Mouse (Mus musculus) midbrain, embryonic 15.5 days (tissue): Measurements from ENCODE around the gene 4921507P07Rik. TPM values are rescaled to one million over a fixed set of nuclear protein-coding genes. Genes with fewer than 3 reads are reported as not detected.

ENCODE experiments used
- ATAC-seq: fragments of 200-750 bp; cut with Nextera tagmentation; replicated peaks from 2 replicates; pipeline ENCODE4 v1.8.0; 2017; ENCODE audit warnings: moderate TSS enrichment
- H3K27ac ChIP-seq: fragments of 300-500 bp; sonication (generic); 2 replicates; pipeline ENCODE4 v1.5.1; 2015; ENCODE audit warnings: mild to moderate bottlenecking, inconsistent platforms
- H3K27me3 ChIP-seq: fragments of 300-500 bp; sonication (generic); replicated peaks from 2 replicates; pipeline ENCODE4 v1.6.1; 2015; ENCODE audit warnings: inconsistent platforms
- H3K36me3 ChIP-seq: fragments of 300-500 bp; sonication (generic); replicated peaks from 2 replicates; pipeline ENCODE4 v1.6.1; 2015; ENCODE audit warnings: inconsistent platforms
- H3K4me1 ChIP-seq: fragments of 300-500 bp; sonication (generic); 2 replicates; pipeline ENCODE4 v1.6.1; 2015; ENCODE audit warnings: inconsistent platforms
- H3K4me2 ChIP-seq: fragments of 300-500 bp; sonication (generic); 2 replicates; pipeline ENCODE4 v1.6.1; 2015; ENCODE audit warnings: inconsistent platforms, mild to moderate bottlenecking, moderate library complexity
- H3K4me3 ChIP-seq: fragments of 300-500 bp; sonication (generic); 2 replicates; pipeline ENCODE4 v1.5.1; 2015; ENCODE audit warnings: mild to moderate bottlenecking, inconsistent platforms
- H3K9ac ChIP-seq: fragments of 300-500 bp; sonication (generic); 2 replicates; pipeline ENCODE4 v1.6.1; 2015; ENCODE audit warnings: mild to moderate bottlenecking, inconsistent platforms
- H3K9me3 ChIP-seq: fragments of 300-500 bp; sonication (generic); 2 replicates; pipeline ENCODE4 v1.6.1; 2016; ENCODE audit warnings: inconsistent platforms
- WGBS: fragments of 180-500 bp; shearing (Covaris S2); methylation state at CpG from one replicate; pipeline ENCODE4 v1.1.7; 2015; ENCODE audit warnings: mixed read lengths; 5-methylcytosine and 5-hydroxymethylcytosine counted together
- polyA plus RNA-seq: library from polyadenylated mRNA; unstranded; fragments of >200 nt; fragmentation: Nextera tagmentation; extraction: Ambion mirVana; gene quantifications from 2 replicates; pipeline ENCODE4 v1.2.1, GENCODE M21; 2015

Gene 4921507P07Rik
- polyA plus RNA-seq, 1 experiment from 2014 or later: 3.2 TPM

DNA sequence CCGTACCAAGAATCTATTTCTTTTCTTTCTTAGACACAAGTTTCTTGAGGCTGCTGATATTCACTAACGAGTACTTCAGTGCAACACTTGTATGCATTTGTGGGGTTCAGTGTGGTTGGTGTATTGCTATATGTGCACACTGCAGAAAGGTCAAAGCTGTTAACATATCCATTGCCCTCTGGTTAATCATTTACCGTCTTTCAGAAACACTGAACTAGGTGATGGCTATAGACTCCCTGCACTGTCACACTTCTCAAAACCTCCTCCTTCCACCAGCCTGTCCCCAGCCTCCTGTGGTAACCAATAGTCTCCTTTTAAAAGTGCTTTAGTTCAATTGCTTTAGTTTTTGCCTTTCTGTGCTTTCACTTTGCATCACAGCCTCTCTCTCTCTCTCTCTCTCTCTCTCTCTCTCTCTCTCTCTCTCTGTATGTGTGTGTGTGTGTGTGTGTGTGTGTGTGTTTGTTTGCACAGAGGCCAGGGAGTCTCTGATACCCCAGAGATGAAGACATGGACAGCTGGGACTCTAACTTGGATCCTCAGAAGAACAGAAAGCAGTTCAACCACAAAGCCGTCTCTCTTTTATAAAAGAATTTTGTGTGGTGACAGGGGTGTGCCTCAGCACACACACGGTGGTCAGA lies 43.4 kb downstream of the 4921507P07Rik start:
- H3K4me2 ChIP-seq: no peak overlapping the region
- H3K27ac ChIP-seq: no peak overlapping the region
- H3K4me3 ChIP-seq: no peak overlapping the region
- no peaks in the 10 kb centered on the region for H3K4me1 ChIP-seq
- no peaks in the 10 kb centered on the region for H3K27me3 ChIP-seq
- ATAC-seq: no peak
- 81% methylated on average over 5 of the region's 5 CpGs for WGBS
- no peak overlapping the region for H3K9ac ChIP-seq
- H3K36me3 ChIP-seq: no peaks in the 10 kb centered on the region
- no peaks in the 10 kb centered on the region for H3K9me3 ChIP-seq

- H3K27ac ChIP-seq: no peak overlapping the region
- 90% methylated on average over 7 of the region's 7 CpGs for WGBS
- H3K4me2 ChIP-seq: no peak overlapping the region
- no peaks in the 10 kb centered on the region for H3K27me3 ChIP-seq
- H3K9me3 ChIP-seq: no peaks in the 10 kb centered on the region
- no peaks in the 10 kb centered on the region for H3K4me1 ChIP-seq
- no peak overlapping the region for H3K9ac ChIP-seq
- no peak overlapping the region for H3K4me3 ChIP-seq
- no peak for ATAC-seq
- H3K36me3 ChIP-seq: no peaks in the 10 kb centered on the region
Observed at GRCm38 (mm10) chr6:50549791-50550190, 46.6 kb downstream of the 4921507P07Rik start.

- H3K36me3 ChIP-seq: no peaks in the 10 kb centered on the region
Observed at GRCm38 (mm10) chr6:50549051-50549450, 47.4 kb downstream of the 4921507P07Rik start.

GRCm38 (mm10) chr6:50545412-50546043 lies 50.9 kb downstream of the 4921507P07Rik start:
- Histone ChIP-seq H3K27me3 (no peaks in the 10 kb centered on the region), H3K4me3 (no peak overlapping the region), H3K4me1 (no peaks in the 10 kb centered on the region), H3K27ac (no peak overlapping the region), H3K4me2 (no peak overlapping the region), H3K9ac (no peak overlapping the region), H3K36me3 (no peaks in the 10 kb centered on the region), H3K9me3 (no peaks in the 10 kb centered on the region)
- WGBS: 26% methylated on average over 10 of the region's 10 CpGs
- ATAC-seq: 0 out of 2 replicates have a peak, but pooled peaks have one; percentile 45

More at GRCm38 (mm10) chr6:50549051-50549450, 47.4 kb downstream of the 4921507P07Rik start:
- Histone ChIP-seq H3K27ac (no peak overlapping the region), H3K4me1 (no peaks in the 10 kb centered on the region), H3K9me3 (no peaks in the 10 kb centered on the region), H3K27me3 (no peaks in the 10 kb centered on the region), H3K4me2 (no peak overlapping the region), H3K9ac (no peak overlapping the region), H3K4me3 (no peak overlapping the region)
- ATAC-seq: no peak
- 82% methylated on average over 5 of the region's 5 CpGs for WGBS

- 98% methylated on average over 1 of the region's 1 CpGs for WGBS
- Histone ChIP-seq H3K9ac (no peak overlapping the region), H3K4me3 (no peak overlapping the region), H3K4me1 (no peaks in the 10 kb centered on the region), H3K9me3 (no peaks in the 10 kb centered on the region), H3K36me3 (no peaks in the 10 kb centered on the region), H3K4me2 (no peak overlapping the region), H3K27me3 (no peaks in the 10 kb centered on the region), H3K27ac (no peak overlapping the region)
- ATAC-seq: no peak
Observed at GRCm38 (mm10) chr6:50542535-50542934, 53.9 kb downstream of the 4921507P07Rik start.

- no peak overlapping the region for H3K4me3 ChIP-seq
- no peaks in the 10 kb centered on the region for H3K9me3 ChIP-seq
- H3K9ac ChIP-seq: no peak overlapping the region
- H3K36me3 ChIP-seq: no peaks in the 10 kb centered on the region
- H3K27me3 ChIP-seq: no peaks in the 10 kb centered on the region
- no peak for ATAC-seq
- H3K4me1 ChIP-seq: no peaks in the 10 kb centered on the region
- no peak overlapping the region for H3K4me2 ChIP-seq
- 85% methylated on average over 1 of the region's 1 CpGs for WGBS
- H3K27ac ChIP-seq: no peak overlapping the region
Observed at GRCm38 (mm10) chr6:50539641-50540040, 56.8 kb downstream of the 4921507P07Rik start.

- no peaks in the 10 kb centered on the region for H3K9me3 ChIP-seq
- no peak overlapping the region for H3K4me3 ChIP-seq
- no peak overlapping the region for H3K4me2 ChIP-seq
- no peaks in the 10 kb centered on the region for H3K36me3 ChIP-seq
- peak; percentile 90 for ATAC-seq
- WGBS: 11% methylated on average over 7 of the region's 7 CpGs
- H3K27me3 ChIP-seq: no peaks in the 10 kb centered on the region
- no peaks in the 10 kb centered on the region for H3K4me1 ChIP-seq
- no peak overlapping the region for H3K9ac ChIP-seq
- no peak overlapping the region for H3K27ac ChIP-seq
Observed at GRCm38 (mm10) chr6:50536461-50536892, 60.0 kb downstream of the 4921507P07Rik start.

DNA sequence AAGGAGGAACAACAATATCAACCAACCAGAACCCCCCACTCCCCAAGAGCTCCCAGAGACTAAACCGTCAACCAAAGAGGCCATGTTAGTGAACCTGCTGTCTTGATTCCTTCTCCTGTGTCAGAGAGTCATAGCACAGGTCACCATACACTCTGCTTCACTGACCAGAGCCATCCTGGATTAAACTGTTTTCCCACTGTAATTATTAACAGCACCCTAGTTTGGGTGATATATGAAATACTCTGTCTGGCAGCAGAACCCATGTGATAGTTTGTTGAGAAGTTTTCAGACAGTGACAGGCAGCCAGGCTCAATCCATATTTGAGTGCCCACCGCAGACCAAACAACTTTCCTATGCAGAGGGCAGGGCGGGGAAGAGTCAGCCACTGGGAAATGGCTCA lies 61.1 kb downstream of the 4921507P07Rik start:
- ATAC-seq: no peak
- Histone ChIP-seq H3K9me3 (no peaks in the 10 kb centered on the region), H3K4me3 (no peak overlapping the region), H3K36me3 (no peaks in the 10 kb centered on the region), H3K4me2 (no peak overlapping the region), H3K9ac (no peak overlapping the region), H3K4me1 (no peaks in the 10 kb centered on the region), H3K27ac (no peak overlapping the region), H3K27me3 (no peaks in the 10 kb centered on the region)
- WGBS: 87% methylated on average over 3 of the region's 3 CpGs

GRCm38 (mm10) chr6:50531920-50532319 lies 64.5 kb downstream of the 4921507P07Rik start:
- 74% methylated on average over 8 of the region's 8 CpGs for WGBS
- Histone ChIP-seq H3K27me3 (no peaks in the 10 kb centered on the region), H3K36me3 (no peaks in the 10 kb centered on the region), H3K9me3 (no peaks in the 10 kb centered on the region), H3K4me2 (no peak overlapping the region), H3K4me3 (no peak overlapping the region), H3K4me1 (no peaks in the 10 kb centered on the region), H3K27ac (no peak overlapping the region), H3K9ac (no peak overlapping the region)
- ATAC-seq: no peak

- ATAC-seq: no peak
- H3K27me3 ChIP-seq: no peaks in the 10 kb centered on the region
Observed at GRCm38 (mm10) chr6:50531003-50531402, 65.4 kb downstream of the 4921507P07Rik start.

DNA sequence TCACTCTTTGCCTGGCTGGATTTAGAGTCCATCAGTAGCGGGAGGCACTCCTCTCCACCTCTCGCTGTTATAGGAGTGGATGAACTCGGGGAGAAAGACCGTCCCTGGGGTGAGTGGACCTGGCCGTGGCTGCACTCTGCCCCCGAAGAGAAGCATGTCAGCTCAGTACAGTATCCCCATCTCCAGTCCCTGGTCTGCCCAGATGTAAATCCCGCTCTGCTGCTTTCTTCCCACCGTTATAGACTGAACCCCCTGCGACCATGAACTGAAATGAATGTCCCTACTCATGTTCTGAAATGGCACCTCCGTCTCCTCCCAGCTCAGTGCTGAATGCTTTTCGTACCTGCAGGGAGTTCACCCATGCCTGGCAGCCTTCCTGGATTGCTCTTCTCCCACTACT lies 67.2 kb downstream of the 4921507P07Rik start:
- Histone ChIP-seq H3K9ac (no peak overlapping the region), H3K27ac (no peak overlapping the region), H3K4me2 (no peak overlapping the region), H3K4me1 (peaks cover 3% of the 10 kb centered on the region), H3K9me3 (no peaks in the 10 kb centered on the region), H3K4me3 (no peak overlapping the region), H3K36me3 (no peaks in the 10 kb centered on the region), H3K27me3 (no peaks in the 10 kb centered on the region)
- WGBS: 90% methylated on average over 11 of the region's 11 CpGs
- no peak for ATAC-seq

More at GRCm38 (mm10) chr6:50531003-50531402, 65.4 kb downstream of the 4921507P07Rik start:
- WGBS: 81% methylated on average over 3 of the region's 3 CpGs
- peaks cover 3% of the 10 kb centered on the region for H3K4me1 ChIP-seq
- H3K27ac ChIP-seq: no peak overlapping the region
- H3K36me3 ChIP-seq: no peaks in the 10 kb centered on the region
- no peak overlapping the region for H3K4me2 ChIP-seq
- no peaks in the 10 kb centered on the region for H3K9me3 ChIP-seq
- H3K4me3 ChIP-seq: no peak overlapping the region
- no peak overlapping the region for H3K9ac ChIP-seq

DNA sequence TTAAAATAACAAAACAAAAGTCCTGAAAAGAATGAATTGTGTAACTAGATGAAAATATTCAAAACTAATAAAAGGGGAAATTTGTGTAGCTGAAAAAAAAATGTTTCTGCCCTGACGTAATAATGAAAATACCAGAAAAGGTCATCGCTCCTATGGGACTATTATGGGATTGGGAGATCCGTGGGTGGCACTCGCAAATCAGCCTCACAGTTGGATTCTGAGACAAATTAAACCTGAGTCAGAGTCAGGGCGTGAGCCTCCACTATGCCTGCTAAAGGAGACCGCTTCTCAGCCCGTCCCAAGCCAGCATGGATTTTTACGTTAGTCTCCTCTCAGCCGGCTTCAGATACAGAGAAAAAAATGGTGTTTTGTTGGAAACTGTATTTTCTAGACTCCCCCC lies 69.0 kb downstream of the 4921507P07Rik start:
- Histone ChIP-seq H3K4me1 (peaks cover 3% of the 10 kb centered on the region), H3K27ac (no peak overlapping the region), H3K4me2 (no peak overlapping the region), H3K36me3 (no peaks in the 10 kb centered on the region), H3K9me3 (no peaks in the 10 kb centered on the region), H3K27me3 (no peaks in the 10 kb centered on the region), H3K9ac (no peak overlapping the region), H3K4me3 (no peak overlapping the region)
- ATAC-seq: no peak
- WGBS: 67% methylated on average over 9 of the region's 9 CpGs

- Histone ChIP-seq H3K27ac (no peak overlapping the region), H3K27me3 (no peaks in the 10 kb centered on the region), H3K36me3 (no peaks in the 10 kb centered on the region), H3K9ac (no peak overlapping the region), H3K4me2 (no peak overlapping the region), H3K9me3 (no peaks in the 10 kb centered on the region), H3K4me3 (no peak overlapping the region), H3K4me1 (peaks cover 3% of the 10 kb centered on the region)
- peak; percentile 62; the same call in 1 of the 2 replicates for ATAC-seq
- WGBS: 18% methylated on average over 7 of the region's 7 CpGs
Observed at GRCm38 (mm10) chr6:50526597-50527024, 69.8 kb downstream of the 4921507P07Rik start.
